Mouse (Mus musculus): ENCODE data around the gene Psors1c2. TPM values are rescaled to one million over a fixed set of nuclear protein-coding genes. Genes with fewer than 3 reads are reported as not detected.
"Not testable (repeated sequence)": the region's sequence is repeated elsewhere in the genome, so short reads cannot be mapped to it uniquely, and the experiment has no call there.

Psors1c2 gene
- not detected in 2 replicates for total RNA-seq (2021)
- long read RNA-seq, experiment 1, result 0 reads
- long read RNA-seq, experiment 2, result 0 reads

- no peak for DNase-seq
Measured at GRCm38 (mm10) chr17:35532901-35533300, at the start of gene Psors1c2. TSS of gene Psors1c2 (plus strand) at chr17:35533201.

DNA sequence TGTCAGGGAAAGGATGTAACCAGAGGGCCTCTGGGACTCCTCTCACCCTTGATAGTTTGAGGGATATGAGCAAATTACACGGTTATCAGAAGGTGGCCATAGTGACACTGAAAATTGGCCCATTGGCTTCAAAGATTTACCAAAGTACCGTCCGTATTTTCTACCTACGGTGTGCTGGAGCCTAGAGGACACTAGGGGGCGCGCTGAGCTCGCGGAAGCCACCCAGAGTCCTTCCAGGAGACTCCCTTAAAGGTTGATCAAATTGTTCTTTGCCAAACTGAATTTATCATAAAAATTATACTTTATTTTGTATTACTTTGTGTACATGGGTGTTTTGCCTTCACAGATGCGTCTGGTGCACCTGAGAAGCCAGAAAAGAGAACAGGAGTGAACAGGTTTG is 48.9 kb upstream of the Psors1c2 start:
- DNase-seq, result peak; percentile 84

DNA sequence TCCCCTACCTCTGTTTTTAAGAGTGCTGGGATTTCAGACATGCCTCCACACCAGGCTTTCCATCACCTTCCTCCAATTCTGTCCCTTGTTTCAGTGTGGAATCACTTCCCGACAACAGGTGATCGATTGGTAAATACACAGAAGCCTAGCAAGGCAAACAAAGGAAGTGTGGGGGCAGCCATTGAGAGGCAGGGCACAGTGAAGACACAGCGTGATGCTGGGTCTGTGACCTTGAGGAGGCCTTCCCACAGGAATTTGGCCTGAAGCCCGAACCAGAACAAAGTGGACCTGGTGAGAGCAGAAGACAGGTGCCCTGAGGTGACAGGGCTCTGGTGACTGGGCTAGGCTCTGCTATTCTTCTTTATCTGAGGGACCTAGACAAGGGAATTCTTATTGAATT is 47.3 kb upstream of the Psors1c2 start:
- peak; percentile 27 for DNase-seq

DNA sequence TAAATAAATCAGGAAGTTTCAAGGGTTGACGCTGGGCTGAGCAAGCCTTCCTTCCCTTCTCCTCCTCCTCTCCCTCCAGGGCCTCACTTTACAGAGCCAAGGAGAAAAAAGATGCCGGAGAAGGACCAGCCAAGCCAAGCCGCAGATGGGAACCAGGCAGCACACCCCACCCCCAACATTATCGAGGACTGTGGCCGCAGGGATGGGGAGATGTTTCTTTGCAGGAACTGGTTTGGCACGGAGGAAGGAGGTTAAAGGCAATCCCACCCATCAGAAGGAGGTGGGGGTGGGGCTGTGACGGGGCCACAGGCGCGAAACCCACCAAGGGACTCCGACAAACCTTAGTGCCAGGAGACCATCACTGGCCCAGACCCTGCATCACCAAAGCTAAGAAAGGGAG is 46.3 kb upstream of the Psors1c2 start:
- DNase-seq, result no peak

GRCm38 (mm10) chr17:35488041-35488440 is 45.0 kb upstream of the Psors1c2 start:
- no peak for DNase-seq

- DNase-seq, result no peak
Measured at GRCm38 (mm10) chr17:35490320-35490719, 42.7 kb upstream of the Psors1c2 start.

GRCm38 (mm10) chr17:35497124-35497523 is 35.9 kb upstream of the Psors1c2 start:
- no peak for DNase-seq

DNA sequence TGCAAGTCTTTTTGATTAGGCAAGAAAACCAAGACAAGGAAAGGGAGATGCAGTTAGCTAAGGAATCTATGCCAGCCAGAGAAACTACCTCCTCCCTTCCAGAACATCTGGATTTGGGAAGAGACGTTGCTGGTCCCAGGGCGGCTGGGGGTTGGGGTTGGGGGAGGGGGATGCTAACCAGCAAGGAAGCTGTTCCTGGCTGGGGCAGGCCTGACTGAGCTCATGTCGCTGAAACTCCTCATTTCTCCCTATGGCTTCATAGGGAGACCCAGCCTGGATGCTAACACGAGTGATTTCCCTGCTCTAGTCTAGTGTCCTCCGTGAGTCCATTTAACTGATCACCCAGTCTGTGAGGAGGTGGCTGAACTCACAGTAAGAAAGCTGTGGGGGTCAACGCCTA is 30.8 kb upstream of the Psors1c2 start:
- DNase-seq, result no peak

DNA sequence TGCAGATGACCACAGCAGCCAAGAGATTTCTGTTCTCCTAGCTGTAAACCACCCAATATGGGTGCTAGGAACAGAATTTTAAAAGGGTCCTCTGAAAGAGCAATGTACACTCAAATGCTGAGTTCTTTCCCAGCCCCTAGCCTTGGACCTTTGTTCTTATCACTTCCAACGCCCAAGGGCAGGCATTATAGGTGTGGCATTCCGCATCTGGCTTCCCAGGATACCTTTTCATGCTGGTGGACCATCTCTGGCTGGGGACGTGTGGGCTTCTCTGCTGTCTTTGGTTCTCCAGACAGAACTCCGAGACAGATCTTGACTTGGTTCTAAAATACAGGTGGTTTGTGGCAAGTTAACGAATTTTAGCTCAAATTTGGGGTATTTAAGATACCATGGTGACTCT is 30.2 kb upstream of the Psors1c2 start:
- no peak for DNase-seq

DNA sequence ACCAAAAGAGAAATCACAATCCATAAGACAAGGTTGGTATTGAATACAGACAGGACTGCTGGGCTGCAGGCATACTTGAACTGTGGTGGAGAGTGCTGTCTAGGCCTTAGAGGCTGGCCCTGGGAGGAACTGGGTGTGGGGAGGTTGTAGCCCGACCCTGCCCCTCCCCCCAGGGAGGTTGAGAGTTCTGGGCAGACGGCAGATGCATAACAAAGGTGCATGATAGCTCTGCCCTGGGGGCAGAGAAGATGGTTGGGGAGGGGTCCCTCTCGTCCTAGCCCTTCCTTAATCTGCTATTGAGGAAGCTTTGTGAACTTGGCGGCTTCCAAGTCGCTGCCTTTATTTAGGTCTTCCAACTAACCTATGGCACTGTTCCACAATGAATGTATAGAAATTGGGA is 29.2 kb upstream of the Psors1c2 start:
- no peak for DNase-seq

DNA sequence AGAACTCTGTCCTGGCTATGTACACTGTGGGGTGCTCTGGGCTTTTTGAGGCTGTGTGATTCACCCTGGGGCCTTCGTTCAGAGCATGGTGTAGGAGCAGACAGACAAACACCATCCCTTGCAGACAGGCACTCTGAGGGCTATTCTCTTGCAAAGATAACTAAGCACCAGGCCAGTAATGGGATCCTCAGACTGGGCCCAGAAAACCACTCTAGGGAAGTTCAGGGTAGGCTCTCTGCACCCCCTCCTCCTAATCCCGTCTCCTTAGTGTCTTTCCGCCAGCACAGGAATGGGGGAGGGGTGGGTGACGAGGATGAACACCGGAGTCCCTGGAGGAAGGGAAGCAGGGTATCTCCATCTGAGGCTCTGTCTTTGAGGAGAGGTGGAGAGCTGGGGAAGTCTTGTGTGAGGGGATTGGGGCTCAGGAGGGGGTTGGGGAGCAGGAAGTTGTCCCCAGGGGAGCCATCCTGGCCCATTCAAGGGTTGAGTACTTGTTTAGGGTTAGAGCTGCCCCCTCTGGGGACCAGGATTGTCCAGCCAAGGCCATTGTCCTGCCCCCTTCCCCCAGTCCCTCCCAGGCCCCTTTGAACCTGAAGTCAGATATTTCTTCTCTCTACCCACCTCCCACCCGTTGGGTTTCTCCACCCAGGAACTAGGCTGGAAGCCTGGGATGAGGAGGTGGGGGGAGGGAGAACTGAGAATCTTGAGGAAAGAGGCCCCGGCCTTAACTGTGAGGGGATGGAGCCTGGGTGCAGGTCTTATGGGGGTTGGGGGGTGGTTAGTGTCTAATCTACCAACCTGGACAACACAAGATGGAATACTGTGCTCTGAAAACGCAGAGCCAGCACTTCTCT is 28.1 kb upstream of the Psors1c2 start:
- no peak for DNase-seq

- DNase-seq, result no peak
Measured at GRCm38 (mm10) chr17:35505776-35506175, 27.2 kb upstream of the Psors1c2 start, which contains the start of gene Pou5f1. TSS of gene Pou5f1 (plus strand) at chr17:35506018.

DNA sequence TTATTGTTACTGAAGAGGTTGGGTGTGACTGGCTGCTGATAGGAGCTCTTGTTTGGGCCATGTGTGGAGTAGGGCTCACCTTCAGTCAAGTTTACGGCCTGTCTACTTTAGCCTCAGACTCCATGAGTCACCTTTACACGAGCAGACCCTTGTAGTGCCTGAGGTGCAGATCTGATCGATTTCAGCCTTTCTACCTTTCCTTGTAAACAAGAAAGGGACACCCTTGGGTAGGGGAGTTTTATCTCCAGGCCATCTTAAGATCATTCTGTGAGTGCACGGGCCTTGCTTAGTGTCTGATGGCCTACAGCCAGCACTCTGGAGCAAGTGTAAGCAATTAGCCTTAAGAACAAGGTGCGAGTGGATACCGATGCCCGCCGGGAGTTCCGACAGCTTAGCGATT is 26.1 kb upstream of the Psors1c2 start:
- DNase-seq, result no peak

- no peak for DNase-seq
Measured at GRCm38 (mm10) chr17:35507556-35508260, 25.3 kb upstream of the Psors1c2 start.

GRCm38 (mm10) chr17:35508279-35508678 is 24.7 kb upstream of the Psors1c2 start:
- not testable (repeated sequence) for DNase-seq

GRCm38 (mm10) chr17:35509284-35509683 is 23.7 kb upstream of the Psors1c2 start:
- peak; percentile 48 for DNase-seq

DNA sequence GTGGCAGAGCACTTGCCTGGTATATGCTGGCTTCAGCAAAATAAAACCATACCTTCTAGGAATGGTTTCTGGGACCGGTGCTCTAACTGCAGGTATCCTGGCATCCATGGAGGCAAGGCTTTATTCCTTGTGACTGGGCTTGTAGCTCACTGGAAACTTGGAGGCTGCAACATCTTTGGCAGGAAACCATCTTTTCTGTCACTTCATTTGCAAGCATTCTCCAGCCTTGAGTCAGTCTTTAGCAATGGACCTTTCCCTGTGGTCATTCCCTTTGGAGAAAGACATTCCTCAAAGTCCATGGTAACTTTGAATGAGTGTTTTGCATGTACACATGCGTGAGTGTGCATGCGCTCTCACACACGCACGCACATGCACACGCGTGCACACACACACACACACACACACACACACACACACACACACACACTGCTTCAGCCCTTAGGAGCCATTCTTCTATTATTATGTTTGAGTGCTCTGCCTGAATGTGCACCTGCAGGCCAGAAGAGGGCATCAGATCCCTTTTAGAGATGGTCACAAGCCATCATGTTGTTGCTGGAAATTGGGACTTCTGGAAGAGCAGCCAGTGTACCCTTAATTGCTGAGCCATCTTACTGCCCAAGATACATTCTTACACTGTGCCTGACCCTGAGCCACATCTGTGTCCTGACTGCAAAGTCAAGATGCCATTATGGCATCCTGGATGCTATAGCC is 19.9 kb upstream of the Psors1c2 start:
- peak; percentile 19 for DNase-seq

GRCm38 (mm10) chr17:35513886-35514285 is 19.1 kb upstream of the Psors1c2 start:
- peak; percentile 85 for DNase-seq

GRCm38 (mm10) chr17:35514756-35515155 is 18.2 kb upstream of the Psors1c2 start:
- no peak for DNase-seq

- peak; percentile 52 for DNase-seq
Measured at GRCm38 (mm10) chr17:35515911-35516640, 16.9 kb upstream of the Psors1c2 start.

GRCm38 (mm10) chr17:35516652-35517500 is 16.1 kb upstream of the Psors1c2 start, which contains the start of the genes Tcf19 and Cchcr1:
TSS of gene Tcf19 (minus strand) at chr17:35516824.
TSS of gene Cchcr1 (plus strand) at chr17:35517100.
- DNase-seq, result peak; percentile 99

Data from adrenal gland, postnatal 14 days (tissue).